Mouse (Mus musculus) adrenal gland, postnatal 36 days (tissue): ENCODE data around the gene Fam83f. TPM values are rescaled to one million over a fixed set of nuclear protein-coding genes. Genes with fewer than 3 reads are reported as not detected.

Source experiments
- DNase-seq, 2 experiments: peaks; one replicate each; pipeline ENCODE4 v3.0.0; 2021; ENCODE audit warnings: mixed read lengths in 1 of 2
- total RNA-seq, 2 experiments: library from RNA; stranded (reverse); gene quantifications; 2 replicates each; pipeline ENCODE4 v1.2.3; 2021

The Fam83f gene
- total RNA-seq, 2 experiments from 2014 or later = 0.13 to 0.16 TPM

DNA sequence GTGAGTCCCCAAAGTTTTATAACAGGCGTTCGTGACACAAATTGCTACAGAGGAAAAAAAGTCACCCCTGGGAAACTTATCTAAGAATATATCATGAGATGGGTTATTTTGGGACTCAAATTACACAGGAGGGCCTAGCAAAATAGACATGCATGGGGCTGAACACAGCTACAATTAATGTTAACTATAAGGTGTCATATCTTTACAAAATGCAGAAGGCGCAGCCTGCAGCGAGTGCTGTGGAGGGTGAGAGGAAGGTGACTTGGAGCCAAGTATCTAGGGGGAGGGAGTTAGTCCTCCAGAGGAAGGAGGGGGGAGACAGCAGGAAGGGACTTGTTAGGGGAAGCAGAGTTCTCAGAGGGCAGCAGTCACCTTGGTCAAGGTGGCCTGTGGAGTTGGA lies 7.2 kb upstream of the Fam83f start:
- DNase-seq = no peak

DNA sequence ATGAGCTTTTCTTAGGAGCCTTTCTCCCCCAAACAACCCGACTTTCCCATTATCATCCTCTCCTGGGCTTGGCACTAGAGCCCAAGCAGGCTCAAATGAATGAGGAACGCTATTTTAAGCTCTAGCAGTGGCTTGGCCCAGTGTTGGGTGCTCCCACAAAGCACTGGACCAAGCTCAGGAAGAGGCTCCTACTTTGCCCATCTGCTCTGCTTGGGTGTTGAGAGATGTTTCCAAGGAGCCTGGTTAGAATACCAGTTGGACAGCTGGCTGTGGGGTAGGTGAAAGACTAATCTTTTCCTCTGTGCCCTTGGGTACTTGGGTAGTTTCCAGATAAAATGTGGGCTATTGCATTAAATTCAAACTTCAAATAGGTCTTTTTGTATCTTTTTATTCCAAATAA lies 1.2 kb downstream of the Fam83f start:
- DNase-seq = no peak

DNA sequence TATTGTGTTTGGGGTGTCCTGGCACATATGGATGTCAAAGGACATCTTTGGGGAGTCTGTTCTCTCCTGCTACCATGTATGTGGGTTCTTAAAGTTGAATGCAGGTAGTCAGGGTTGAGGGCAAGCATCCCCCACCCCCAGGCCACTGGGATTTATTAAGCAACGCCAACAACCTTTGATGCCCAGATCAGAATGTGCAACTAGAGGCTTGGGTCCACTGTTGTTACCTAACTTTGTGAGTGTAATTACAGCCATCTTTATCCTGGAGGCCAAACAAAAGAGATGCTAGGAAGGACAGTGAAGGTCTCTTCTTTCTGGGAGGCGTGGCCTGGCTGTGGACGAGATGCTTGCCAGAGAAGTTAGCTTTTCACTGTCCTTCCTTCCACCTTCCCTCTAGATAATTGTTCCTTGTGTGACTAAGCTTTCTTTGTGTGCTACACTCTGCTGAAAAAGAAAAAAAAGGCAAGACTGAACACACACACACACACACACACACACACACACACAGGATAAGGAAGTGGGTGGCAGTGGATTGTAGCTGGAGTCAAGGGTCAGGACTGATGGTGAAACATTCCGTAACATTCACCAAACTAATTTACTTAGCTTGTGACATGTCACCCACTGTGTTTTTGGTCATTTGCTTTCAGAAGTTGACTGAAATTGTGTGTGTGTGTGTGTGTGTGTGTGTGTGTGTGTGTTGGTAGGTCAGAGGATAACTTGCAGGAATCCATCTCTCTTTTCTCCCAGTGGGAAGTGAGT lies 1.9 kb downstream of the Fam83f start:
- DNase-seq = no peak

DNA sequence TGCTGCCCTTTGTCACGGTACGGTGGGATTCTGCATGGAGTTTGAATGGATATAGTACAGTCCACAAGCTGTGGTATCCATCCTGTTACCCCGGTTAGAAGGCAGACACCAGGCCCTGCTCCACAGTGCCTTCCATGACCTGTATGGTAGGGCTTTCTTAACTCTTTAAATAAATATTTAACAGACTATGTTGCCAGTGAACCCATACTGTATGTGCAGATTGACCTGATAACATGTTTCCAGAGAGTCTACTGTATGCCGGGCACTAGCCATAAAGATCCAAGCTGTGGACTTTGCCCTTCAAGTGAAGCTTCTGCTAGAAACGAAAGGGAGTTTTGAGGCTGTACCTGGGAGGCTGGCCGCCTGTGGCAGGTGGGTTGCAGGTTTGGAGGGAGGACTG lies 3.1 kb downstream of the Fam83f start:
- DNase-seq = no peak

DNA sequence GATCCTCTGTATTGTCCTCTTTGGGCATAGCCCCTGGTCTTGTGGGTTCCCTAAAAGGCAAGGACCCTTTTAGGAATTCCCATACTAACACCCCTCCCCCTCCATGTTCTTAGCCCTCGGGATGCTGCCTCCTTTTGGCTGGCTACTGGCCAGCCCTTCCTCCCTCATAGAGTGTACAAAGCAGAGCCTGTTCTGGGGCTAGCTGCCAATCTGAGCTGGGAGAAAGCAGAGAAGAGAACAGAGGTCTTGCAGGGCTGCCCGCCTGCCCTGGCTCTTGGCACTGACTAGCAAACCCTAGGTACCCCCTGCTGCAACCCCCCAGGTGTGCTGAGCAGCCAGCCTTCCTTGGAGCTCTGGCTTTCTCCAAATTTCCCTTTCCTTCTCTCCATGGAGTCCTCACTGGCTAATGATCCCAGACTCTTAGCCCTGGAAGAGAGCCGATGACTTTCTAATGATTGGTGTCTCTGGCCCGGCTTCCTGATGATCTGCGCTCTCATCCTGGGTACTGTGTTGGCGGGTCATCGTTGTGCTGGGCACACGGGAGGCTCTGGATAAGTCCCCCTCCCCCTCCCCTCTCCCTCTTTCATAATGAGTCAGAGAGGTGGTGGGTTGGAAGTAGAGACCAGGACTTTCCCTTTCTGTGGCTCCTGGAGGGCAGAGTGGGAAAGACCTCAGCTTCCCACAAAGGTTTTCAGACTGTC lies 8.0 kb downstream of the Fam83f start:
- DNase-seq = no peak

DNA sequence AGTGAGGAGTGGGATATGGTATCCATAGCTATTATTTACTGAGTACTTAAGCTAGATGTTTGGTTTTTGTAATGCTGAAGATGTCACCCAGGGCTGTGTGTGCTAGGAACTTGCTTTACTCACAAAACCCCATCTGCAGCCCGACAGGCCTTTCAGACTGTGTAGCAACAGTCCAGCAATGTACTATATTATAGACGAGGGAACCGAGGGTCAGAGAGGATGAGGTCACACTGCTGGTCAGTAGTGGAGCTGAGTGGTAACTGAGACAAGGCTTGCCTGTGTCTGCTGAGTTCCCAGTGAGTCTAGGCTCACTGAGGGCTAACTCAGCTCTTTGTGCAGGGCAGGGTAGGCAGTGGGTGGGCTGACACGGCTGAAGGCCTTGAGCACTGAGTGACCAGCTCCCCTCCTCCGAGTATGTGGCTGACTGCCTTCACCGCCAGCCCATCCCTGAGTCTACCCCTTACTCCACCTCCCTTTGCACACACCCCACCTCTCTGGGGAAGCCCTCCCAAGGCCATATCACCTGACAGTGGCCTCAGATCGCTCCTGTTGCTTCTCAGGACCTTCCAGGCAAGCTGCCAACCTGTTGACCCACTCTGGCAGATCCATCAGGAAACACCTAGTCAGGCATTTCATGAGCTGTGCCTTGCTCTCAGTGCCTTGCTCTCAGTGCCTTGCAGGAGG lies 8.8 kb downstream of the Fam83f start:
- no peak for DNase-seq

DNA sequence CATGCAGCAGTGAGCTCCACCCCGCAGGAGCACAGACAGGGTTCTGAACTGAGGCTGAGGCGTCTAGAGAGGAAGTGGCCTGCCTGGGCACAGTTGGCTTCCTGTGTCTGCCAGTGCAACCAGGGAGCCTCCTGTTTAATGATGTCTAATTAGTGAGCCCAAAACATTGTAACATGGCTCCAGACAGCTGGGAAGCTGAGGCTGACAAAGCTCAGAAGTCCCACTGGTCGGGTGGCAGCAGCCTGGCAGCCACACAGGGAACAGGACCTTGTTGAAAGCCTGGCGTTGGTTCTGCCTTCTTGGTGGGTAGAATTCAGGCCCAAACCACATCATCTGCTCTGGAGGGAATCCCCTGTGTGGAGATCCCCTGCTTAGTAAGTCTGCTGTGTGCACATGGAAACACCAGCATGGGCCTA lies 9.8 kb downstream of the Fam83f start:
- no peak for DNase-seq

DNA sequence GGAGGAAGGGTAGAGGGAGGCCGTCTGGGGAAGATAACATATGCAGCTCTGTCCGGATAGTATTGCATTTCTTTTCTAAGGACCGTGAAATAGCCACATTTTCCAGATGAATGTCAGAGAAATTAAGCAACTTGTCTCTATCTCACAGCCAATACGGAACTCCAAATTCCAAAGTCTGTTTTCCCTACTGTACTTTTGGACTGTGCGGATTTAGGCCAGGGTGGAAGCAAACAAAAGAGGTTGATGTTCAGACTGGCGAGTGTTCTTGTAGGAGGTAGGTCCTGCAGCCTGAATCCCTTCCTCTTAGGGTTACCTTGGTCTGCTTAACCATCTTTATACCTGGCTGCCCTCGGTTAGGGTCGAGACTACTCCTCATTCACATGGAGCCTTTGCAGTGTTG lies 10.7 kb downstream of the Fam83f start:
- no peak for DNase-seq

DNA sequence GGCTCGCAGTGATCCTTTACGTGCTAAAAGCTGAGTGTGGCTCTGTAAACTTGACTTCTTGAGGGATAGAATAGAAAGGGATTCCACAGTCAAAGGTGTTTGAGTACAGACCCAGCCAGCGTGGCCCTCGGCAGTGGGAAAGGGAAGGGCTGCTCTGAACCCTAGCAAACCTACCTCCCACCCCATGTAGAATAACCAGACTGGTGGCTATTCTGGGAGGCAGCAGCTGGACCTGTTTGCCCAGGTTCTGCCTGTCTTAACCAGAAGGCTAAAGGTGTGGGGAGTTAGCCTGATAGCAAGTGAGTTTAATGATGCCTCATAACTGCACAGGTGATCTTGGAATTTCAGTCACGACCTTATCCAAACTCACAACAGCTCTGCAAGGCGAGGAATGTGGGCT lies 11.5 kb downstream of the Fam83f start:
- no peak for DNase-seq

DNA sequence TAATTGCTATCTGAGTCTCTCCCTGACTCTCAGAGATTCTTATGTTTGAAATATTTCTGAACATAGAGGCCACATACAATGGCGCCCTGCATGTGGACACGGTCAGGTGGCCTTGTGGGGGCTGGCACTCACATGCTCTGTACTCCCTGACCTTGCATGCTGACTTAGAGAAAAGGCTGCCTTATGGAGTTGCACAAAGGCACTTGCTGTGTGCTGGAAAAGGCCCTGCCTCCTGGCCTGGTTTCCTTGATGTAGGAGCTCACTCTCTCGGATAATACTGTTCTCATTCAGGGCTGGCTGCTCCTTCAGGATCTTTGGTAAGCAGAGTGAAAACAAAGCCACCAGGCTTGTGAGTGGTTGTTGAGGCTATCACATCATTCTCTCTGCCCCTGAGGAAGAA lies 12.3 kb downstream of the Fam83f start:
- DNase-seq = no peak

DNA sequence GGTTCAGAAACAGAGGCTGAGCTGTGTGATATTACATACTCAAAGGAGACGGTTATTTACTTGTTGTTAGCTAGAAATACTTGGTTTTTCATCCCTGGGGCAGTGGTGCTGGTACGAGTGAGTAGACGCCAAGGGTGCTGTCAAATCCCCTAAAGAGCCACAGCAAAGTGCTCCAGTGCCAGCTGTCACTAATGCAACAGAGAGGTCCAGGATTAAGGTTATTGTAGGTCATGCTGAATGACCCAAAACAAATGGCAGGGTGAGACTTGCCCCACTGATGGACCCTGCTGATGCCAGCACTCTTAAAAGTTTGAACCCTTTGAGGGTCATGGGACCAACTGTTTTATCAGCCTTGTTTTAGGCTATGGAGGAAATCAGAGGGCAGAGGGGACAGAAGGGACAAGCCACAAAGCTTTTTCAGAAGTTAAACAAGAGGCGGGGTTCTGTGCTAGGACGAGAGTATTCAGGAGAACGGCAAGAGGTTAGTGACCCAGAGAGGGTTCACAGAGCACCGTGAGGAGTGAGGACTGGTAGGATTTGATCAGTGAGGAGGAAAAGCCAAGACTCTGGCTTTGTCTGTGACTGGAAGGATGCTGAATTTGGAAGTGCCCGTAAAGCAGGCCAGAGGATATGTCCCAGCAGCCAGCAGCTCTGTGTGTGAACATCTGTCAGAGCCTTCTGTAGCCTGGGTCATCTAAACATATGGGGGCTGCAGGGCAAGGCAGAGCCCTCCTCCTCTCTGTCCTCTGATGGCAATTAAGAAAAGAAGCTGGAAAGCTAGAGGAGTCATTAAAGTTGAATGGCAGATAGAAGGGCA lies 13.3 kb downstream of the Fam83f start:
- DNase-seq = no peak

DNA sequence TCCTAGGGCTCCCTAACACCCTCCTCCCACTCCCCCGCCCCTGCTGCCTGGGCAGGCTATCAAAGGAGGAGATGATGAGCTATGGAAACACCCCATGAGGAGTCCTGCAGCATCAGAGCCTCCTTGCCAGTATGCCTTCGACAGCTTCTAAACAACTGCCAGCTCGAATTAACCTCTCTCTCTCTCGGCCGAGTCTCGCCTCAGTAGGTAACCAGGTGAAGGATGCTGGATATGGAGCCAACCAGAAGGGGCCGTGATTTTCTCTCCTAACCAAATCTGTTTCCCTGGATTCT lies 13.9 kb downstream of the Fam83f start:
- DNase-seq = no peak

DNA sequence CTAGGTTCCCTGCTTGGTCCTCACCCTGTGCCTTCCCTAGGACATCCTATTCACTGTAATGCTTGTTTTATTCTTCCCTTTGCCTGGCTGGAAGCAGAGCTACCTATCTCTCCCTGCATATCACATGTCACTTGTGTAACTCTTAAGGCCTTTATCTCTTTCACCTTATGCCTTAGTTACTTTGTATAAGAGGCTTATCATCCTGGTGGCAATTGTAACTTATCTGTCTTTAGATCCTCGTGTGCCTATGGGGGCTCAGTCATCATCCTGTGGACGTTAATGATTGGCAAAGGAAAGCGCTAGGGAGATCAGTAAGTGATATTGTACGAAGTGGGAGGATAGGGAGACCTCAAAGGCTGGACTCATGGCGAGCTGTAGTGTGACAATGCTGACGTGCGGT lies 16.9 kb downstream of the Fam83f start:
- no peak for DNase-seq

DNA sequence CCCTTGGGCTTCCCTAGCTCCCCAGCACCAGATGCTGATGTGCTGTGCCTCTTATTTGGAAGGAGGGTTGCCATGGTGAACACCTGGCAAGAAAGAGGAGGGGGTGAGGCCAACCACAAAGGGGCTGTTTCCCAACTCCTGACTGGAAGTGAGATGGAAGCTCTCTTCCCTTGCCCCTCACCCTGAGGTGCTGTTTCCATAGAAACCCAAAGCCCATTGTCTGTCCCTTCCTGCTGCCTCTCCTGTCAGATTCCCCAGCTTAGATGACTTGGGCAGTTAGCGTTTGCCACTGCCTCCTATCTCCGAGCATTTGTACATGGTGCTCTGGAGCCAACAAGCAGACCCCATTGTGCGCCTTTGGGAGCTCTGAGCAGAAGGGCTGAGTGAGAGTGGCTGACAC lies 21.8 kb downstream of the Fam83f start:
- no peak for DNase-seq

DNA sequence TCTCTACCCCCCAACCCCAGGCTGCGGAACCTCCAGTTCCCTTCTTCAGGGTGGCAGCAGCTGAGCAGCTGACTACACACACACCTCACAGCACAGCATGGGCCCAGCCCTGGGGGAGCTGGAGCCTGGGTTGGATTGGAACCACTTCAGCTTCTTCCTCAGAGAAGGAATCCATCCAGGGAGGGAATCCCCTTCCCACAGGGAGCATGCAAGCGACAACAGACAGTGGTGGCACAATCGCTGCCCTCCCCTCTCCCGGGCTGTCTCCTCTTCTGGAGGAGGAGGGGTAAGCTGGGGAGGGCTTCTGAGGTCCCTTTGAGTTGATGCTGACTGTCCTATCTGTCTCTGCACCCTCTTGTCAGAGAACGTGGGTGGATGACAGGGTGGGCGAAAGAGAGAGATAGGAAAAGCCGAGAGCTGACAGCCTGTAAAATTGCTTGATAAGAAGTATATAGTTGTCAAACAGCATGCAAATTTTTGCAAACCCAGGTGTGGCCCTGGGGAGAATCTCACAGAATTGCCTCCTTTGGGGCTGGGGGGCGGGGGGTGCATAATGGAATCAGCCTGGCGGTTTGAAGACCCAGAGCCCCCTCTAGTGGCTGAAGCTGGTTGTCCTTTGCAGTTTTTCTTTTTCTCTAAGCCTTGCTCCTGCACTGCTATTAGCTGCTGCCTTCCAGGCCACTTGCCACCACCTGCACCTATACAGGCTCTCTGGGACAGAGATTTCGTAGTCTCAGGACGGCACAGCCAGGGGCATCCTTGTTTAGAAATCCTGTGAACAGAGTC lies 22.7 kb downstream of the Fam83f start:
- peak; percentile 55 to 74 for DNase-seq

DNA sequence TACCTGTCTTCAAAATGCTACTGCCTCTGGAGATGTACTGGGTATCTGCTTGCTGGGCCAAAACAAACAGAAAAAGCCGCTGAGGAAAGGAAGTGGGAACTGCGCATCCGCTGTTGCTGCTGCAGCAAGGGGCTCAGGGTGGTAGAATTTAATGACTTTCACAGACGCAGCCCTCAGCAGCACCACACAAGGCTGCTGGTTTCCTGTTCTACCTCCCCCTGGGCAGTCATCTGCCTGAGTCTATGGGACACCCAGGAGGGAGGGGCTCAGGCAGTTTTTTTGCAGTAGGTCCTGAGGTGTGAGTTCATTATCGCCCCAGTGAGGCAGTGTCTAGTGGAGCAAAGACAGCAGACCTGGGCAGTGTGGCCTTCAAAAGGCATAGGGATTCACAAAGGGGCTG lies 25.9 kb downstream of the Fam83f start:
- DNase-seq = no peak

DNA sequence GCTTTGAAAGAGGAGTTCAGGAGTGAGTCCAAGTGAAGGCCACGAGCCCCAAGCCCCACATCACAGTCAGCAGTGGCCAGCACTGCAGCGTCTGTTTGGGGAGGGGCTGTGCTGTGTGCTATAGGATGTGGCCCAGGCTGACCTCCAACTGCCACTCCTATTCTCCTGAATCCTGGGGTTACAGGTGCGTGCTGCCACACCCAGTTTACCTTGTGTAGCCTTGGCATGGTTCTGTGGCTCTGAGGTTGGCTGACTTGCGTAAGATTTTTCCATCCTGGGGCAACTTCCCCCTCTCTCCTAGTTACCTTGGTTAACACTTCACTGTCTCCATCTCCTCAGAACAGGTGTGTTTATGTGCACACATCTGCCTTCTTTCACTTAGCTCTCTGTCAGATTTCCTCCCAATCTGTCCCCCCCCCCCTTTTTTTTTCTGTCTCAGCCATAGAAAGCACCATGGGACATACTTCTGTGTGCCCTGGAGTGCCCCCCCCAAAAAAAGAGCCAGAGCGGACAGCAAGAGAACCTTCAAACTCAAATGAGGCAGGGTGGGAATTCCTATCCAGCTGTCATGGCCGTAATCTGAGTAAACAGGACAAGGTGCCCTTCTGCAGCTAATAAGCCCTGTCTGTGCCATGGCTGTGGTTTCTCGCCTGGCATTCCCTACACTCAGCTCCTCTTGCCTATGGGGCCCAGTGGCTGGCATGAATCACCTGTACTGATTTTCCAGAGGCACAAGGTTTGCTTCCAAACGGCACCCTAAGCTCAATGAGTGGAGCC lies 30.0 kb downstream of the Fam83f start:
- DNase-seq = no peak

DNA sequence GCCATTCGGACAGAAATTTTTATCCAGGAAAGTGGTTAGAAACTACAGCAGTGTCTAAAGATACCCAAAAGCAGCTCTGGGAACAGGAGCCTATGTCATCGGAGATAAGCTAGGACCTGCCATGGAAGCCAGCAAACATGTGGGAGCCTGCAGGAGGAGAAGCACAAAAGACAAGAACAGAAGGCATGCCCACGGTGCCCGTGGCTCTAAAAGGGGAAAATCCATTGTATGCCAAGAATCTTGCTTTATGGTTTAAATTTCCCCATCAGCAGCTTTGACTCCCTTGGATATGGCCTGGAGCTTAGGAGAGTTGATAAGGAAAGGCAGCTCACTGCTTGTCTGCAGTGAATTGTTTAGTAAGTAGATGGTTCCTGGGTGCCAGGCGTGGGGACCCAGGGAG lies 31.3 kb downstream of the Fam83f start:
- no peak for DNase-seq

DNA sequence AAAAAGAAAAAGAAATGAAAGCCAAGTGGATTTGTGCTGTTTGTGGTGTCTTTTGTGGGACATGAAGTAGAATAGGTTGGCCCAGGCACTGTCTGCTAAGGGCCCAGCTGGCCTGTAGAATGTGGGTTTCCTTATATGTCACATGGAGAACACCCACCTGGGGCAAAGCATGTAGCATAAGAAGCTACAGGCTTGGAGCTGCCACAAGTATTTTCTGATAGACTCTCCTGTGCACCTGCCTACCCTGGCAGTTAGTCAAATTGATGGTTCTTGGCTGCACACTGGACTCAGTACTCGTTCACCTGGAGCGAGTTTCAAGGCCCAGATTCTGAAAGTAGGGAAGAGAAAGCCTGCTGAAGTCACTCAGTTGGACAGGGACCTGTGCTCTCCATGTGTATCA lies 31.8 kb downstream of the Fam83f start:
- DNase-seq = no peak

DNA sequence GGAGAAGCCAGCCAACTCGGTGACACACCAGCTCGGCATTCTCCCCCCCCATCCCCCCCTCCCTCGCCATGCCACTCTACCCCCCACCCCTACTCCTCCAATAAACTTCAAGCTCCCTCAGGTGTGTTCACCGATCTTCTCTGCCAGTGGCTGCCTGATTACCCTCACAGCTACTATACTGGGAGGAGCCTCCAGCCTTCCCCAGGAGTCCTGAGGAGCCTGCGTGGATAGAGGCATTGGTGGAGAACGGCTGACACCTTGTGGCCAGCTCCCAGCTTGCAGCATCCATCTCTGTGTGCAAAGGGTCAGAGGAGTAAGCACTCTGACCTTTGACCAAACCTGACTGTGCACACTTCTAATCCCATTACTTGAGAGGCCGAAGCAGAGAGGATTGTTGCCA lies 32.6 kb downstream of the Fam83f start:
- DNase-seq = peak; percentile 82 to 85
